Mouse (Mus musculus) hematopoietic stem cell, adult 5-6 weeks (primary cell): ENCODE measurements around the gene Btaf1. TPM values are rescaled to one million over a fixed set of nuclear protein-coding genes. Genes with fewer than 3 reads are reported as not detected.

ENCODE experiments used
- ATAC-seq, 2 experiments: fragments of 125-278 bp in 1 of 2; replicated peaks in 1 of 2; 2 replicates each; pipeline ENCODE4 v1.8.0; 2016 to 2017; ENCODE audit warnings: inconsistent platforms in 2 of 2, mild to moderate bottlenecking in 2 of 2, moderate number of reproducible peaks in 2 of 2, low read depth in 1 of 2, moderate TSS enrichment in 1 of 2; ENCODE audit not compliant: low FRiP score in 2 of 2, poor library complexity in 2 of 2, severe bottlenecking in 2 of 2, insufficient read depth in 1 of 2, low TSS enrichment in 1 of 2
- total RNA-seq: library from RNA; stranded (forward); fragments of 172-1452, 232-1000 nt; gene quantifications from 2 replicates; pipeline ENCODE4 v1.2.3, GENCODE M21; 2017

The Btaf1 gene
- total RNA-seq, 1 experiment from 2014 or later = 85.2 TPM

- no peak for ATAC-seq
Measured at GRCm38 (mm10) chr19:37055976-37056556, 130.2 kb downstream of the Btaf1 start.

- no peak for ATAC-seq
Measured at GRCm38 (mm10) chr19:37057161-37057905, 131.5 kb downstream of the Btaf1 start.

GRCm38 (mm10) chr19:37059623-37060022 is 133.7 kb downstream of the Btaf1 start:
- ATAC-seq = no peak

- ATAC-seq = no peak; a peak in 1 of 4 replicates
Measured at GRCm38 (mm10) chr19:37060078-37060477, 134.2 kb downstream of the Btaf1 start.

Other genes with a start within 250 kb of the Btaf1 start
- gene Ppp1r3c, start 189.4 kb upstream of the Btaf1 start, total RNA-seq = not detected in 2 replicates
- gene Tnks2, start 91.8 kb upstream of the Btaf1 start, total RNA-seq = 88.0 and 117 TPM in 2 replicates
- 2.7 and 4.6 TPM in 2 replicates for gene Fgfbp3, start 6.5 kb upstream of the Btaf1 start, total RNA-seq